Mouse (Mus musculus): ENCODE data around the gene Aaed1. TPM values are rescaled to one million over a fixed set of nuclear protein-coding genes. Genes with fewer than 3 reads are reported as not detected.

Aaed1 gene
- 32.5 and 33.0 TPM in 2 replicates for polyA plus RNA-seq (2016; fragmentation: Nextera tagmentation; extraction: Ambion mirVana)

DNA sequence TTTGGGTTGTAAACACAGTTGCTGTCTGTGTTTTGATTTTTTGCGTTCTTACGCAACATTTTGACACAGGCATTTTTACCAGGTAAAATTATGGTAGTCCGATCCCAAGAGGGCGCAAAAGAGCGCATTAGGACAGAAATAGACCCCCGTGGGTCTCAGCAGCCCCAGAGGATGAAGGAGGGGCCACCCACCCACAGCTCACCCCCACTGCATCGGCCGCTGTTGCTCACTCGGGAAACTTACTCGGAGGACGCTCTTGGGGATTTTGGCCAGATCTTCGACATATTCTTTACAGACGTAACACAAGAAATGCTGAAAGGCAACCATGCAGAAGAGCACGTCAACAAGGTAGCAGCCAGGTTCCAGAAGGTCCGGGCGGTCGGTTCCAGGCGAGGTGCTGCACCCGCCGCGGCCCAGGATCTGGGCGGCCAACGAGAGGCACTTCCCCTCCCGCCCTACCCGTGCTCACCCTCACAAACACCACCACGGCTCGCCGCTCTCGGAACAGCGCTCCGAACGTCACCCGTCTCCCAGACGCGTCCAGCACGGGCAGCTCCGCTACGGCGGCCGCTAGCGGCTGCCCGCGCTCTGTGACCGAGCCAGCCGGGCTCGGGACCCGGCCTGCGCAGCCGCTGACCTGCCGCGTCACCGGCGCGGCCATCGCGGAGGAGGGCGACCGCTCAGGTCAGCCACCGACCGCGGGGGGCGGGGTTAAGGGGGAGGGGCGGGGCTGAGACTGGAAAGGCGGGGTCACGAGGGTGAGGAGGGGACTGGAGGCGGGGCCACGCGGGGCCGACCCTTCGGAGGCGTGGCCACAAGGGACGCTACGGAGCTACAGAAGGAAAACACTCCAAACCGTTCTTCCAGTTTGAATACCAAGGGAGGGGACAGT lies at the start of gene Aaed1:
Gene Aaed1, minus strand, starts transcription at position 687 of the 892 bp plus-strand sequence.
- Histone ChIP-seq H3K4me1 (peaks cover 10% of the 10 kb centered on the region), H3K27me3 (ENCODE audit: low read depth, poor library complexity, severe bottlenecking) (no peaks in the 10 kb centered on the region), H3K9me3 (replicated peaks) (no peaks in the 10 kb centered on the region), H3K36me3 (peaks cover 12% of the 10 kb centered on the region), H3K4me3 (peak within 1 kb of the TSS; percentile 69), H3K27ac (peak within 1 kb of the TSS; percentile 90)
- under 1% methylated on average over 72 of the region's 74 CpGs for WGBS
- DNase-seq (ENCODE audit: low spot score), result peak; percentile 97

DNA sequence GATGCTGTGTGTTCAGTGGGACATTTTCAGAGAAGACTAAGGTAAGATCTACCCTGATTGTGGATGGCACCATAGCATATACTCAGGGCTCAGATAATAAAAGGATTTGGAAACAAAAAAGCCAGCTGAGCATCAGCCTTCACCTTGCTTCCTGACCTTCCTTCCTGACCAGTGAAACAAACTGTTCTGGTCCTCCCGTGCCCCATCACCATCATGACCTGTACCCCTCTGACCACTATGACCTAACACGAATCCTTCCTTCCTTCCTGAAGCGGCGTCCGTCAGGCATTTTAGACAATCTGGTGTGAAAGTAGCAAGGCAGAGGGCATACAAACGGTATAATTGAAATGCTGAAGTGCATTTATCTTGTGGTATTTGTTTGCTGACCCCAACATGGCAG lies 49.6 kb upstream of the Aaed1 start:
- Histone ChIP-seq H3K27me3 (ENCODE audit: low read depth, poor library complexity, severe bottlenecking) (no peaks in the 10 kb centered on the region), H3K27ac (no peak overlapping the region), H3K4me1 (no peaks in the 10 kb centered on the region), H3K9me3 (replicated peaks) (no peaks in the 10 kb centered on the region), H3K4me3 (no peak overlapping the region), H3K36me3 (peaks cover 52% of the 10 kb centered on the region)
- no peak for DNase-seq (ENCODE audit: low spot score)
- 92% methylated on average over 6 of the region's 6 CpGs for whole genome bisulfite sequencing

DNA sequence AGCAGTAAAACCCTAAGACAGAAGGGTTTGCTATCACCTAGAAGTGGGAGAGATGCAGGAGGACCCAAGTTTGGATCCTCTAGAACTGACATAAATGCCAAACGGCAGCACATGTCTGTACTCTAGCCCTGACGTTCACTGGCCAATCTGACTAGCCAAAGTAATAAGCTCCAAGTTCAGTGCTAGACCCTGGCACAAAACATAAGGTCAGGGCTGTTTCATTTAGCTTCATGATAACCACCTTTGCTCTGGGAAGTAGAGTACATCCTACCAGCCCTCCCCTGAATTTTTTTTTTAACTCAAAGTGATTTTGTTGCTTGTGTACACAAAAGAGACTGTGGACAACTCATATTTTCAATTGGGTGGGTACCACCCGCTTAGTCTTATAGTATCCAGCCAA lies 48.5 kb upstream of the Aaed1 start:
- no peak for DNase-seq (ENCODE audit: low spot score)
- H3K27me3 ChIP-seq (ENCODE audit: low read depth, poor library complexity, severe bottlenecking), result no peaks in the 10 kb centered on the region
- 89% methylated on average over 3 of the region's 3 CpGs for WGBS
- peaks cover 41% of the 10 kb centered on the region for H3K36me3 ChIP-seq
- no peaks in the 10 kb centered on the region for H3K9me3 ChIP-seq (replicated peaks)
- H3K4me1 ChIP-seq, result no peaks in the 10 kb centered on the region
- no peak overlapping the region for H3K27ac ChIP-seq
- no peak overlapping the region for H3K4me3 ChIP-seq

DNA sequence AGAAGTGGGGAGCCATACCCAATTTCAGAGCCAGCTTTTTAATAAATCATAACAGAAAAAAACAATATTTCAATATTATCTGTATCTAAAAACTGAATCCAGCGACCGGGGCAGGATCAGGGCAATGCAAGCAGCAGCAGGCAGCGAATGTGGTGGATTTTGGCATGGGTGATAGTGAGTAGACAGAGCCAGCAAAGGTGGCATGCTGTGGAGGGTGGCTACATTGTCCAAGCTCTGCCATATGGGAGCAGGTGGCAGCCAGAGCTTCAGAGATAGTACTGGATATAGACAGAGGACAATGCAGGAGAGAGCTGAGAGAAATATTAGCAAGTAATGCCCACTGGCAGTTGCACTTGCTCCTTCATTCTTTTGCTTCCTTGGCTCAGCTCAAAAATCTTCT lies 47.2 kb upstream of the Aaed1 start:
- H3K27ac ChIP-seq, result no peak overlapping the region
- H3K36me3 ChIP-seq, result peaks cover 28% of the 10 kb centered on the region
- H3K4me3 ChIP-seq, result no peak overlapping the region
- H3K27me3 ChIP-seq (ENCODE audit: low read depth, poor library complexity, severe bottlenecking), result no peaks in the 10 kb centered on the region
- no peaks in the 10 kb centered on the region for H3K4me1 ChIP-seq
- H3K9me3 ChIP-seq (replicated peaks), result no peaks in the 10 kb centered on the region
- no peak for DNase-seq (ENCODE audit: low spot score)
- WGBS, result 89% methylated on average over 3 of the region's 3 CpGs

DNA sequence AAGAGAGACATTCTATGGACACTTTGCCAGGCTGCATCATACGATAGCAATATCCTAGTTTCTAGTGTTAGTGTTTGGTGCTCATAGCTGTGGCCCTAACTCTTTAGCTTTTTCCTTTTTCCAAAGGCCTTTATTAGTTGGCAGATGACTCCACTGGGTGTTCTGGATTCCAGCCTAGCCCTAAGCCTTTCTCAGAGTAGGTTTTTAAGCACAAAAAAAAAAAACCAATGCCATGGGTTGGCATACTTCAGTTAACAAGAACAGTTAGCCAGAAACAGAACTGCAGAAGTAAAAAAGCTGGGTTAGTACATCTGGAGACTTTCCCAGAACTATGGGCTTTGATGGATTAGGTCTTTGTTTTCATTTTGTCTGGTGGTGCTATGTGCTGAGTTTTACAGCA lies 46.0 kb upstream of the Aaed1 start:
- no peaks in the 10 kb centered on the region for H3K9me3 ChIP-seq (replicated peaks)
- DNase-seq (ENCODE audit: low spot score), result no peak
- no peak overlapping the region for H3K4me3 ChIP-seq
- H3K4me1 ChIP-seq, result no peaks in the 10 kb centered on the region
- H3K27me3 ChIP-seq (ENCODE audit: low read depth, poor library complexity, severe bottlenecking), result no peaks in the 10 kb centered on the region
- H3K27ac ChIP-seq, result no peak overlapping the region
- H3K36me3 ChIP-seq, result peaks cover 15% of the 10 kb centered on the region
- 95% methylated on average over 1 of the region's 1 CpGs for WGBS

DNA sequence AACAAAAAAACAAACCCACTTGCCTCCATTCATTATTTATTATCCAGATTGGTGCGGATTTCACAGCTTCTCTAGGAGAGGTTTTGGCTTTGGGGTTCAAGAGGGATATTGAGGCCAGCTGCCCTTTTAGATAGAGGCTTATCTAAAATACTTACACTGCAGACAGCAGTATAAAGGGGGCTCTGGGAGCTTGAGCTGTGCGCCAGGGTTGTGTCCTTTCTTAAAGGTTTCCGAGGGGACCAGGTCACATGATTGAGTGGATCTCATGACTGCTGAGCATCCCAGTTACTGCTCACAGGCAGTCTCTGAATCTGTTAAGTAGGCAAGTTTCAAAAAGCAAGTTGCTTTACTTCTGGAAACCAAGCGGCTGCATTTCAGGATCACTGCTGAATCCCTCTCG lies 44.9 kb upstream of the Aaed1 start:
- no peak for DNase-seq (ENCODE audit: low spot score)
- no peak overlapping the region for H3K27ac ChIP-seq
- 78% methylated on average over 5 of the region's 5 CpGs for WGBS

DNA sequence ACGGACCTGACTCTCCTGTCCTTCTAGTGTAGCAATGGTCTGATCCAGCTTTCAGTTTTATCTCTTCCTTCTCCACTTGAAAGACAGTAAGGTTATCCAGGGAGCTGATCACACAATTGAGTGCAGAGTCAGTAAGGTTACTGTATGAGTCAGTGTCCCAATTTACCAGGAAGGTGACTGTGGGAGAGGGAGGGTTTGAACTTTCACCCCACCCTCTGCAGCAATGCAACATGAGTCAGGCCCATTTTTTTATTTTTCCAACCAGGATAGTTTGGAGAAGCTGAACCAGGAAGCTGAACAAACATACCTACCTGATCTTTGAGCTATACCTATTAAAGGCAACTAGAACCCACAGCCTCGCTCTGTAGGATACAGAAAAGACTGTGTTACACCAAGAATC lies 37.0 kb upstream of the Aaed1 start:
- Histone ChIP-seq H3K36me3 (no peaks in the 10 kb centered on the region), H3K9me3 (replicated peaks) (no peaks in the 10 kb centered on the region), H3K27ac (no peak overlapping the region), H3K4me3 (no peak overlapping the region), H3K4me1 (no peaks in the 10 kb centered on the region), H3K27me3 (ENCODE audit: low read depth, poor library complexity, severe bottlenecking) (no peaks in the 10 kb centered on the region)
- 79% methylated on average over 2 of the region's 2 CpGs for WGBS
- DNase-seq (ENCODE audit: low spot score), result no peak

More for the DNA sequence above, 44.9 kb upstream of the Aaed1 start:
- no peak overlapping the region for H3K4me3 ChIP-seq
- no peaks in the 10 kb centered on the region for H3K4me1 ChIP-seq
- H3K36me3 ChIP-seq, result peaks cover 5% of the 10 kb centered on the region
- H3K27me3 ChIP-seq (ENCODE audit: low read depth, poor library complexity, severe bottlenecking), result no peaks in the 10 kb centered on the region
- no peaks in the 10 kb centered on the region for H3K9me3 ChIP-seq (replicated peaks)

DNA sequence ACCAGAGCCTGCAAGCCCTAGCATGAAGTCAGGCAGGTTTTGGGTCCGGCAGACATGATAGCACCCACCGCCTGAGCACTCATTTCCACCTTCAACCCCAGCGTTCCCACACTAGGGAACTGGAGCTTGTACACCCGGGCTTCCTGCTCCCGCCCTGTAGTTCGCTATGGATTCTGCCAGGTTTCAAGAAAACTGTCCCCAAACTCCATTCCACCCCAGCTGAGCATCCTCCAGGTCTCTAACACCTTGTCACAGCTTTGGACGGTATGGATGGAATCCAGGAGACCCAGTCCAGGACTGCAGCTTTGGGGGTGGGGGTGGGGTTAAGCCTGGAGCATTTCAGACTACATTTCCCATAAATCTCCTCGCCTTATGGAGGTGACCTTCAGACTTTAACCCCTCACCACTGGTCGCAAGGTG lies 31.6 kb upstream of the Aaed1 start:
- Histone ChIP-seq H3K4me3 (peak overlapping the region; percentile 57), H3K9me3 (replicated peaks) (no peaks in the 10 kb centered on the region), H3K4me1 (peaks cover 9% of the 10 kb centered on the region), H3K27ac (peak overlapping the region; percentile 50), H3K27me3 (ENCODE audit: low read depth, poor library complexity, severe bottlenecking) (no peaks in the 10 kb centered on the region), H3K36me3 (no peaks in the 10 kb centered on the region)
- peak; percentile 43 for DNase-seq (ENCODE audit: low spot score)
- WGBS, result 4% methylated on average over 9 of the region's 9 CpGs

DNA sequence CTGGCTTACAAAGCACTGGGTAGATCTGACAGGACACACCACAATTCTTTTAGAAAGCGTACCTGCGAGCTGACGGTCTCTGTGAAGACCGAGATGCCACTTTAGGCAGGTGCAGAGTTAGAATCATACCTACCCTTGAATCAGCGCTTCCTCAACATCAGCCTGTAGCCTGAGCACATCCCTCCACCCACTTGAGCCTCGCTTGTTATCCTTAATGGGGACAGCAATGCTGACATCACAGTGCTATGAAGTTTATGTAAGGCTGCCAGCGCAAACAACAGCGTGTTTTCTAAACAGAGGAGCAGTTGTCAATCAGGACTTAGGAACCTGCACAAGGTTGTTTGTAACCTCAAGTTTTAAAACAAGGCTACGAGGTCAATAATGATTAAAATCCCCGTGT lies 31.1 kb upstream of the Aaed1 start:
- Histone ChIP-seq H3K4me3 (peak overlapping the region; percentile 57), H3K36me3 (no peaks in the 10 kb centered on the region), H3K27ac (peak overlapping the region; percentile 50), H3K9me3 (replicated peaks) (no peaks in the 10 kb centered on the region), H3K27me3 (ENCODE audit: low read depth, poor library complexity, severe bottlenecking) (no peaks in the 10 kb centered on the region), H3K4me1 (peaks cover 9% of the 10 kb centered on the region)
- DNase-seq (ENCODE audit: low spot score), result no peak
- WGBS, result 22% methylated on average over 10 of the region's 10 CpGs

DNA sequence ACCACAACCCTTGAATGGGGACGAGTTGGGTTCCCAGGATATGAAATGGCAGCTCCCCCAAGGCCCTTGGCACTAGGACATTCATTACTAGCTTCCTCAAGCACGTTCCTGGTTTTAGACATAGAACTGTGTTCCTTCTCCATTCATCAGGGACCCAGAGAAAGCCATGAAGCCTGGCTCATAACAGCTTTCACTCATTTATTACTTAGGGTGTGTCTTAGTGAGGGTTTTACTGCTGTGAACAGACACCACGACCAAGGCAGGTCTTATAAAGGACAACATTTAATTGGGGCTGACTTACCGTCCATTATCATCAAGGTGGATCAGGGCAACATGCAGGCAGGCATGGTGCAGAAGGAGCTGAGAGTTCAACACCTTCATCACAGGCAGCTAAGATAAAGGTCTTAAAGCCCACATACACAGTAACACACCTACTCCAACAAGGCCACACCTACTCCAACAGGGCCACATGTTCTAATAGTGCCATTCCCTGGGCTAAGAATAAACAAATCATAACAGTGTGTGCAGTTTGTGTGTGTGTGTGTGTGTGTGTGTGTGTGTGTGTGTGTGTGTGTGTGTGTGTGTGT lies 23.1 kb upstream of the Aaed1 start:
- Histone ChIP-seq H3K36me3 (no peaks in the 10 kb centered on the region), H3K27ac (no peak overlapping the region), H3K4me1 (no peaks in the 10 kb centered on the region), H3K4me3 (no peak overlapping the region), H3K9me3 (replicated peaks) (no peaks in the 10 kb centered on the region), H3K27me3 (ENCODE audit: low read depth, poor library complexity, severe bottlenecking) (no peaks in the 10 kb centered on the region)
- 64% methylated on average over 4 of the region's 4 CpGs for WGBS
- DNase-seq (ENCODE audit: low spot score), result no peak

DNA sequence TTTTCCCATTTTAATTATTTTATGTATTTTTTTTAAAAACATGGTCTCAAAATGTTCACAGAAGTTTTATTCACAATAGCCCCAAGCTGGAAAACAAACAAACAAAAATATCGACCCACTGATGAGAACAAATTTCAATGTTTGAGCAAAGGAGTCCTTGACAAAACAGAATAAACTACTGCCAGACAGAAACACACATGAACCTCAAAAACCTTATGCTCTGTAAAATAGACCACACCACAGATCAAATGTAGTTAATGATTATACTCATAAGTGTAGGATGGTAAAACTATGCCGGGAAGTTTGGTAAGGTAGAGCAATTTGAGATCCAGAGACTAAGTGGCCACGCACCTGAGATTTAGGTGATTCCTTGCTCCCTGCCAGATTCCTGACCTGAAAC lies 20.6 kb upstream of the Aaed1 start:
- no peak for DNase-seq (ENCODE audit: low spot score)
- H3K4me1 ChIP-seq, result no peaks in the 10 kb centered on the region
- 92% methylated on average over 3 of the region's 3 CpGs for WGBS

DNA sequence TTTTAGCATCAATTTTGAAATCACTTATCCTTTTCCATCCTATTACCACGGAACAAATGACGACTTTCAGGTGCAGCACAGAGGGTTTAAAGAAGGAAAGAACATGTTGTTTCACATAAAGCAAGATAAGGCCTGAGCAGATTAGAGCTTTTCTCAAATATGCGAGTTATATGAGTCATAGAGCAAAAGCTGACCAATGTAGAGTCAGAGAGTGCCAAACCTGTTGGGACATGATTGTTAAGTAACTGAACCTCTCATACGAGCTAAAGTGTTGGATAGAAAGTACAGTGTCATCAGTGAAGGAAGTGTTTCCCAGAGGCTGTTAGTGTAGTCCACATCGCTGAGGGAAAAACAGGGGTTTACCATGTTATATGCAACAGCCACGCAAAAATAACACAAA lies 19.8 kb upstream of the Aaed1 start:
- DNase-seq (ENCODE audit: low spot score), result no peak
- no peaks in the 10 kb centered on the region for H3K36me3 ChIP-seq
- H3K4me1 ChIP-seq, result no peaks in the 10 kb centered on the region
- H3K27me3 ChIP-seq (ENCODE audit: low read depth, poor library complexity, severe bottlenecking), result no peaks in the 10 kb centered on the region
- no peak overlapping the region for H3K4me3 ChIP-seq
- WGBS, result 86% methylated on average over 6 of the region's 6 CpGs
- H3K9me3 ChIP-seq (replicated peaks), result no peaks in the 10 kb centered on the region
- no peak overlapping the region for H3K27ac ChIP-seq

More for the DNA sequence above, 20.6 kb upstream of the Aaed1 start:
- Histone ChIP-seq H3K27ac (no peak overlapping the region), H3K9me3 (replicated peaks) (no peaks in the 10 kb centered on the region), H3K4me3 (no peak overlapping the region), H3K36me3 (no peaks in the 10 kb centered on the region), H3K27me3 (ENCODE audit: low read depth, poor library complexity, severe bottlenecking) (no peaks in the 10 kb centered on the region)

DNA sequence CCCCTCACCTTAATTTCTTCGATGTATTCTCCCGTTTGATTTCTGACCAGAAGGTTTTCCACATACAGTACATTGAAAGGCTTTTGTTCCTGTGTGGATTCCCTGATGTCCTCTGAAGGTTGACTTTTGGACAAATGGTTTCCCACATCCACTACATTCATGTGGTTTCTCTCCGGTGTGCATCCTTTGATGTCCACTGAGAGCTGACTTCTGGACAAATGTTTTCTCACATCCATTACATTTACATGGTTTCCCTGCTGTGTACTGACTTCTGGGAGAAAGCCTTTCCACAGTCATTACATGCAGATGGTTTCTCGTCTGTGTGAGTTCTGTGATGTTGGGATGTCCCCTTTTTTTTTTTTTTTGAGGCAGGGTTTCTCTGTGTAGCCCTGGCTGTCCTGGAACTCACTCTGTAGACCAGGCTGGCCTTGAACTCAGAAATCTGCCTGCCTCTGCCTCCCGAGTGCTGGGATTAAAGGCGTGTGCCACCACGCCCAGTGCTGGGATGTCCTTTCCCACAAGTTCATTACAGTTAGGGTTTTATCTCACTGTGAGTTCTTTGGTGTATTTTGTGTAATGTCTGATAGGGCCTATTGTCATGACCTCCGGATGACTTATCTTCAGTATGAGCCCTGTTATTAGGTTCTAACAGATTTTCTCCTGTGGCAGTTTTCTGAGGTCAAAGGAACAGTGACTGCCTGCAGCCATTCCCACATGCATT lies 10.2 kb upstream of the Aaed1 start:
- WGBS, result 89% methylated on average over 8 of the region's 8 CpGs
- no peak for DNase-seq (ENCODE audit: low spot score)
- Histone ChIP-seq H3K4me1 (no peaks in the 10 kb centered on the region), H3K9me3 (replicated peaks) (no peaks in the 10 kb centered on the region), H3K36me3 (no peaks in the 10 kb centered on the region), H3K4me3 (no peak overlapping the region), H3K27ac (no peak overlapping the region), H3K27me3 (ENCODE audit: low read depth, poor library complexity, severe bottlenecking) (no peaks in the 10 kb centered on the region)
